Mouse (Mus musculus): ENCODE results near the gene Impdh1.
"Not testable (repeated sequence)": the region's sequence is repeated elsewhere in the genome, so short reads cannot be mapped to it uniquely, and the experiment has no call there.

Gene Impdh1

GRCm38 (mm10) chr6:29215881-29216501 is at the start of gene Impdh1:
Impdh1 (minus strand) TSS chr6:29216364.
- DNase-seq = peak; percentile 73

GRCm38 (mm10) chr6:29264456-29264781 is 48.3 kb upstream of the Impdh1 start:
- DNase-seq = no peak

- DNase-seq = peak; percentile 22
These were observed 47.7 kb upstream of the Impdh1 start for GRCm38 (mm10) chr6:29263650-29264455.

GRCm38 (mm10) chr6:29261831-29262230 is 45.7 kb upstream of the Impdh1 start:
- no peak for DNase-seq

- no peak for DNase-seq
These were observed 43.3 kb upstream of the Impdh1 start for GRCm38 (mm10) chr6:29259418-29259817.

GRCm38 (mm10) chr6:29247072-29247471 is 30.9 kb upstream of the Impdh1 start:
- no peak for DNase-seq

GRCm38 (mm10) chr6:29246585-29246984 is 30.4 kb upstream of the Impdh1 start:
- DNase-seq = no peak

- no peak for DNase-seq
These were observed 30.0 kb upstream of the Impdh1 start for GRCm38 (mm10) chr6:29246183-29246582.

- DNase-seq = no peak
These were observed 29.3 kb upstream of the Impdh1 start for GRCm38 (mm10) chr6:29245272-29246120.

- DNase-seq = no peak
These were observed 26.1 kb upstream of the Impdh1 start for GRCm38 (mm10) chr6:29242265-29242664.

- no peak for DNase-seq
These were observed 25.5 kb upstream of the Impdh1 start for GRCm38 (mm10) chr6:29241697-29242096.

GRCm38 (mm10) chr6:29240806-29241205 is 24.6 kb upstream of the Impdh1 start:
- peak; percentile 61 for DNase-seq

- DNase-seq = no peak
These were observed 18.1 kb upstream of the Impdh1 start for GRCm38 (mm10) chr6:29234272-29234671.

GRCm38 (mm10) chr6:29233710-29234109 is 17.5 kb upstream of the Impdh1 start:
- no peak for DNase-seq

GRCm38 (mm10) chr6:29232321-29232720 is 16.2 kb upstream of the Impdh1 start:
- DNase-seq = no peak

- no peak for DNase-seq
These were observed 15.6 kb upstream of the Impdh1 start for GRCm38 (mm10) chr6:29231799-29232198.

- DNase-seq = no peak
These were observed 14.2 kb upstream of the Impdh1 start for GRCm38 (mm10) chr6:29230386-29230785.

- no peak for DNase-seq
These were observed 13.2 kb upstream of the Impdh1 start for GRCm38 (mm10) chr6:29229265-29229913.

GRCm38 (mm10) chr6:29217717-29218116 is 1.6 kb upstream of the Impdh1 start:
- DNase-seq = not testable (repeated sequence)

- no peak for DNase-seq
These were observed 983 bp downstream of the Impdh1 start for GRCm38 (mm10) chr6:29215181-29215580.

- DNase-seq = peak; percentile 38
These were observed 1.4 kb downstream of the Impdh1 start for GRCm38 (mm10) chr6:29214776-29215175.

- DNase-seq = no peak
These were observed 1.9 kb downstream of the Impdh1 start for GRCm38 (mm10) chr6:29214245-29214644.

- DNase-seq = peak; percentile 25
These were observed 2.7 kb downstream of the Impdh1 start for GRCm38 (mm10) chr6:29213436-29213835.

Data from cerebellum, adult 9-10 months (tissue).